Mouse (Mus musculus): ENCODE data around the gene Arhgef33. TPM values are rescaled to one million over a fixed set of nuclear protein-coding genes. Genes with fewer than 3 reads are reported as not detected.
"Not testable (repeated sequence)": the region's sequence is repeated elsewhere in the genome, so short reads cannot be mapped to it uniquely, and the experiment has no call there.

Arhgef33 gene
- polyA plus RNA-seq, 1 experiment from 2014 or later, result 1.5 TPM

DNA sequence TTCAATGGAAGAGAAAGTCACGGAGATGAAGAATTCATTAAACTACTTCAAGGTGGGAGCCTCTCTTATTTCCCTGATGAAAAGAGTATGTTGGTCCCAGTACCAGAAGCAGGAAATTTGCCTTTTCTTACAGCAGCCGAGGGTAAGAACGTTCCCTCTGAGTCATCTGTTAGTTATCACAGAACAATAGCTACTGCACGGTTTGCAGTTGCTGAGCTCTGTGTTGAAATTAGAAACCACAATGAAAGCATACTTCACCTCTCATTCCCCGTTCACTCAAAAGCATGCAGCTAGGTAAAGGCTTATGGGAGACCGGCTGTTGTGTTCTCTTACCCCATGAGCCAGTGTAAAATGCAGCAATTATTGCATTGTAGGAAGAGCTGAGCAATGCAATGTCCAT lies 40.0 kb downstream of the Arhgef33 start:
- no peak overlapping the region for H3K27ac ChIP-seq (replicated peaks)

DNA sequence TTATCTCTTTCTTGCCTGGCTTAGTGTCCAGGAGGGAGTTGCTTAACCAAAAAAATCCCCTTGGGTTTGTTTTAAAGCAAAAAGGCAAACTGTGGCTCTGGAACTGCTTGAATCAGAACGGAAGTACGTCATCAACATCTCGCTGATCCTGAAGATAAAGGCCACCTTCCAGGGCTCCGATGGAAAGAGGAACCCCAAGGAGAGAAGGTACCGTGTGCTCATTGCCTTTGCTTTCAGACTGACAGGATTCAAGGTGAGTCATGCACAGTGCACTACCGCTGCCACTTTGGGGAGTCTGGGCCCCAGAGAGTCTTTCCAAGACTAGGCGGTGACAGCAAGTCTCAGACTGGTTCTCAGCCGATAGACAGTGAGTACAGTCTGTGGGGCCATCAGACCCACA lies 53.0 kb downstream of the Arhgef33 start:
- Histone ChIP-seq H3K36me3 (no peaks in the 10 kb centered on the region), H3K4me1 (no peaks in the 10 kb centered on the region), H3K9ac (replicated peaks) (no peak overlapping the region), H3K4me2 (replicated peaks) (no peak overlapping the region), H3K27me3 (no peaks in the 10 kb centered on the region), H3K4me3 (no peak overlapping the region), H3K27ac (replicated peaks) (no peak overlapping the region), H3K9me3 (no peaks in the 10 kb centered on the region)
- 92% methylated on average over 8 of the region's 8 CpGs for WGBS
- no peak for ATAC-seq (ENCODE audit: low FRiP score, low read depth)

More for the DNA sequence above, 40.0 kb downstream of the Arhgef33 start:
- Histone ChIP-seq H3K36me3 (no peaks in the 10 kb centered on the region), H3K27me3 (peaks cover 6% of the 10 kb centered on the region; the same call in 1 of the 2 replicates), H3K9ac (replicated peaks) (no peak overlapping the region), H3K9me3 (no peaks in the 10 kb centered on the region), H3K4me1 (peaks cover 6% of the 10 kb centered on the region; the same call in 1 of the 2 replicates), H3K4me2 (replicated peaks) (no peak overlapping the region), H3K4me3 (no peak overlapping the region)
- 43% methylated on average over 6 of the region's 6 CpGs for WGBS
- ATAC-seq (ENCODE audit: low FRiP score, low read depth), result no peak

DNA sequence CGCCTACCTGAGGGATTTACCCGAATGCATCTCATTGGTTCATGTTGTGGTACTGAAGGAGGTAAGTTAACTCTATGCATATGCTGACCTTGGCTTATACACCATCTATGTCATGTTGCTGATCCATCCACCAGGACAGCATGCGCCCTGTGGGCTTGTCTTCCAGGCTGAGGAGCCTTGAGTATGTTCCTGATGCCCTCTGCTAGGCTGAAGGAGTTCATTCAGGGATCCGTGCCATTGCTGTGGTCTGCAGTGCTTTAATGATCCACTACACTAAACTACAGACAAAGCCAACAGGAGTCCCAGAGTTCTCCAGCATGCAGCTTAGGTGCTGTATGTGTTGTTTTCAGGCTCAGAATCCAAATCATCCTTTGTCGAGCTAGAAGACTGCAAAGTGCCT lies 60.1 kb downstream of the Arhgef33 start:
- WGBS, result 92% methylated on average over 5 of the region's 5 CpGs
- no peak for ATAC-seq (ENCODE audit: low FRiP score, low read depth)

DNA sequence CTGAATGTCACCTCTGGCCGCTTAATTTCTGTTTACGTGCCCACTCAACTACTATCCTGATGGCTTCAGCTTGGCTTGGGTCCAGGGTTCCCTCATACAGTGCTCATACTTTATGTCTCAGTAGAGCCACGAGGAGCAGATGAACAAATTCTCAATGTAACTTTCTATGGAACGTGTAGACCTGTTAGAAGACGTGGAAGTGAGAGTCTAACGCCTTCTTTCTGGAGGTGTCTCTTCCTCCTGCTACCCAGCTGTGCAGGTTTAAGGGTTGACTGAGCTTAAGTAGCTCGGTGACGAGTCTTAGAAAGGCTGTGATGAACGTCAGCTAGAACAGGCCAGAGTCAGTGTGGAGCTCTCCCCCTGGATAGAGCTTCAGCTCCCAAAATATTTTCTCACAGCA lies 61.4 kb downstream of the Arhgef33 start:
- no peak overlapping the region for H3K4me2 ChIP-seq (replicated peaks)
- H3K36me3 ChIP-seq, result no peaks in the 10 kb centered on the region
- H3K27ac ChIP-seq (replicated peaks), result no peak overlapping the region
- no peak overlapping the region for H3K9ac ChIP-seq (replicated peaks)
- H3K9me3 ChIP-seq, result no peaks in the 10 kb centered on the region
- H3K4me1 ChIP-seq, result peaks cover 4% of the 10 kb centered on the region
- WGBS, result 81% methylated on average over 9 of the region's 9 CpGs
- H3K27me3 ChIP-seq, result peaks cover 16% of the 10 kb centered on the region
- ATAC-seq (ENCODE audit: low FRiP score, low read depth), result no peak
- no peak overlapping the region for H3K4me3 ChIP-seq

More for the DNA sequence above, 60.1 kb downstream of the Arhgef33 start:
- H3K9ac ChIP-seq (replicated peaks), result no peak overlapping the region
- H3K27ac ChIP-seq (replicated peaks), result no peak overlapping the region
- H3K4me2 ChIP-seq (replicated peaks), result no peak overlapping the region
- peaks cover 11% of the 10 kb centered on the region for H3K27me3 ChIP-seq
- no peaks in the 10 kb centered on the region for H3K4me1 ChIP-seq
- H3K9me3 ChIP-seq, result no peaks in the 10 kb centered on the region
- no peaks in the 10 kb centered on the region for H3K36me3 ChIP-seq
- no peak overlapping the region for H3K4me3 ChIP-seq

DNA sequence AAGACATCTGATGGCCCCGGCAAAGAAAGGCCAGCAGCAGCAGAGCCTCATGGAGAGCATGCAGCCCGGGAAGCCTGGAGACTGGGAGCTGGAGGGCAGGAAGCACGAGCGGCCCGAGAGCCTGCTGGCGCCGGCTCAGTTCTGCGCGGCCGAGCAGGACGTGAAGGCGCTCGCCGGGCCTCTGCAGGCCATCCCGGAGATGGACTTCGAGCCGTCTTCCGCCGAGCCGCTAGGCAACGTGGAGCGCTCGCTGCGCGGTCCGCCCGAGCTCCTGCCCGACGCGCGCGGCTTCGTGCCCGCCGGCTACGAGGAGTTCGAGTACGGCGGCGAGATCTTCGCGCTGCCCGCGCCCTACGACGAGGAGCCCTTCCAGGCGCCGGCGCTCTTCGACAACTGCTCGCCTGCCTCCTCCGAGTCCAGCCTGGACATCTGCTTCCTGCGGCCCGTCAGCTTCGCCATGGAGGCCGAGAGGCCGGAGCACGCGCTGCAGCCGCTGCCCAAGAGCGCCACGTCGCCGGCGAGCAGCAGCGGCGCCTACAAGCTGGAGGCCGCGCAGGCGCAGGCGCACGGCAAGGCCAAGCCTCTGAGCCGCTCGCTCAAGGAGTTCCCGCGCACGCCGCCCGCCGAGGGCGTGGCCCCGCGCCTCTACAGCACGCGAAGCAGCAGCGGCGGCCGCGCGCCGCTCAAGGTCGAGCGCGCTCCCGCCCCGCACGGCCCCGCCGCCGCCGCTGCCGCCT lies 66.0 kb downstream of the Arhgef33 start, which contains the start of gene Gm10190:
Gene Gm10190, minus strand, starts transcription at position 553 of the 737 bp plus-strand sequence.
- Histone ChIP-seq H3K4me1 (peaks cover 7% of the 10 kb centered on the region), H3K9me3 (no peaks in the 10 kb centered on the region), H3K27ac (replicated peaks) (peak within 1 kb of the TSS; percentile 70), H3K36me3 (no peaks in the 10 kb centered on the region), H3K4me2 (replicated peaks) (peak within 1 kb of the TSS; percentile 75), H3K27me3 (peaks cover 38% of the 10 kb centered on the region), H3K9ac (replicated peaks) (peak within 1 kb of the TSS; percentile 73), H3K4me3 (peak within 1 kb of the TSS; percentile 53)
- WGBS, result 3% methylated on average over 92 of the region's 102 CpGs
- peak; percentile 99 for ATAC-seq (ENCODE audit: low FRiP score, low read depth)

DNA sequence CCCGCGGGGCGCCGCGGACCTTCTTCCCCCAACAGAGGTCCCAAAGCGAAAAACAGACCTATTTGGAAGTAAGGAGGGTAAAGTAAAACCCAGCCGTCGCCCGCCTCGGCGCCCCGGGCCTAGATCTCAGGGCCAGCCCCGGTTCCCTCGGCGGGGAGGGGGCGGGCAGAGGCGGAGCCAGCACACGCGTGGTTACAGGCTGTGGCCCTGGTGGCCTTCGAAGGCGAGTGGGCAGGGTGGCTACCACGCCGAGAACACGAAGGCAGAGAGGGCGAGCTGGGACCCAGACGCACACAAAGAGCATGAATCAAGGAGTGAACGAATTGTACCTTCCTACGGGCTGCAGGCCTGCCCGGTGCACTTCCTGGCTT lies 66.5 kb downstream of the Arhgef33 start:
- peak; percentile 83 for ATAC-seq (ENCODE audit: low FRiP score, low read depth)
- Histone ChIP-seq H3K4me3 (peak overlapping the region; percentile 53), H3K27ac (replicated peaks) (peak overlapping the region; percentile 70), H3K9ac (replicated peaks) (peak overlapping the region; percentile 73), H3K4me2 (replicated peaks) (peak overlapping the region; percentile 75), H3K9me3 (no peaks in the 10 kb centered on the region), H3K4me1 (peaks cover 7% of the 10 kb centered on the region), H3K27me3 (peaks cover 38% of the 10 kb centered on the region), H3K36me3 (no peaks in the 10 kb centered on the region)
- 19% methylated on average over 29 of the region's 29 CpGs for WGBS

DNA sequence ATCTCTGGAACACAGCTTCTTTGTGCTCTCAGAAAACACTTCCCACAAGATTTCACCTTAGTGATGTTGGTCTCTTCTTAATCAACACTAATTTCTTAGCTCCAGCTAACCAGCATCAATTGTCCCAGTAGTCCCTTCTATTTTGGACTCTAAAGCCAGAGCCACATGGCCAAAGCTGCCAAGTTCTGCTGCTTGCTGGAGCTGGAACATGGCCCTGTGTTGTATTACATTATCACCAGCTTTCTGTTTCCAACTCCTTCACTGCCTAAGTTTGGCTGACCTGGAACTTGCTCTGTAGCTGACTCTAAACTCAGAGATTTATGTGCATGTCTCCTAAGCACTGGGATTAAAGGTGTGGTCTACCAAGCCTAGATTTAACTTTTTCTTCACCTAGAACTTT lies 71.2 kb downstream of the Arhgef33 start:
- H3K4me2 ChIP-seq (replicated peaks); H3K9ac ChIP-seq (replicated peaks); H3K4me3 ChIP-seq; ATAC-seq (ENCODE audit: low FRiP score, low read depth); H3K27ac ChIP-seq (replicated peaks); H3K36me3 ChIP-seq; H3K4me1 ChIP-seq; H3K9me3 ChIP-seq: not testable (repeated sequence)
- peaks cover 22% of the 10 kb centered on the region for H3K27me3 ChIP-seq

DNA sequence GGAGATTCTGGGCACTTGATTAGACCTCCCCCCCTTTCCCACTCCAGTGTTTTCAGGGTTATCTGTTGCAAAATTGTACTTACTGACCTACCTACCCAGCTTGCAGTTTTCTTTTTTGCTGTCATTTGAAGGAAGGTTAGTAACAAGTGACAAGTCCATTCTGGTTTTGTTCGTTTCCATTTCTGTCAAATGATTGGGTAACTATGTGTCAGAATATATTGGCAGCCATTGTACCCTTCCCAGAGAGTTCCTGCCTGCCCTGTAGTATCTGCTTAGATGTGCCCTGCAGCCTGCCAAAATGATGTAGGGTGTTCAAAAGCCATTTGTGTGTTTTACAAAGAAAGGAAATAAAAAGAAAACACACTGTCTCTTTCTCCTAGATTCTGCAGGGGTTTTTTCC lies 78.5 kb downstream of the Arhgef33 start:
- Histone ChIP-seq H3K4me1 (no peaks in the 10 kb centered on the region), H3K27ac (replicated peaks) (no peak overlapping the region), H3K9me3 (no peaks in the 10 kb centered on the region), H3K27me3 (no peaks in the 10 kb centered on the region), H3K9ac (replicated peaks) (no peak overlapping the region), H3K36me3 (no peaks in the 10 kb centered on the region), H3K4me3 (no peak overlapping the region), H3K4me2 (replicated peaks) (no peak overlapping the region)
- no peak for ATAC-seq (ENCODE audit: low FRiP score, low read depth)
- WGBS, result 67% methylated on average over 1 of the region's 1 CpGs

DNA sequence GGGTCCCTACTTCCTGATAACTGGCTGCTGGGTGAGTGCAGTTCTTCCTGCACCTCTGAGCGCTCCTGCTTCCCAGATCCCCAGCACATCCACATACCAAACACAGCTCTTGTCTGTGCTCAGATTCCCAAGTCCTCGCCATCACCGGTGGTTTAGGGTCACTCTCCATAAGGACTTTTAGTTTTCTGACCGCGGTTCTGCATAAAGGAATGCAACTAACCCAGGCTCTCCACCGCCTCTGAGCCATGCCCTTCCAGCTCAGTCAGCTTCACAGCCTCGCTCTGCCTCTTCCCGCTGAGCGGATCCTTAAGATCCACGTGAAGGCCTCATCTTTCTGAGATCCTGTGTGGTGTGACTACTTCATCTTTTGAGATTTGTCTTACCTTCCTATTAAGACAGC lies 82.8 kb downstream of the Arhgef33 start:
- peaks cover 5% of the 10 kb centered on the region; the same call in 1 of the 2 replicates for H3K4me1 ChIP-seq
- ATAC-seq (ENCODE audit: low FRiP score, low read depth), result no peak
- no peaks in the 10 kb centered on the region for H3K9me3 ChIP-seq
- no peak overlapping the region for H3K9ac ChIP-seq (replicated peaks)
- no peak overlapping the region for H3K4me3 ChIP-seq
- 67% methylated on average over 10 of the region's 10 CpGs for WGBS
- H3K36me3 ChIP-seq, result no peaks in the 10 kb centered on the region
- no peak overlapping the region for H3K27ac ChIP-seq (replicated peaks)
- H3K4me2 ChIP-seq (replicated peaks), result no peak overlapping the region
- no peaks in the 10 kb centered on the region for H3K27me3 ChIP-seq

DNA sequence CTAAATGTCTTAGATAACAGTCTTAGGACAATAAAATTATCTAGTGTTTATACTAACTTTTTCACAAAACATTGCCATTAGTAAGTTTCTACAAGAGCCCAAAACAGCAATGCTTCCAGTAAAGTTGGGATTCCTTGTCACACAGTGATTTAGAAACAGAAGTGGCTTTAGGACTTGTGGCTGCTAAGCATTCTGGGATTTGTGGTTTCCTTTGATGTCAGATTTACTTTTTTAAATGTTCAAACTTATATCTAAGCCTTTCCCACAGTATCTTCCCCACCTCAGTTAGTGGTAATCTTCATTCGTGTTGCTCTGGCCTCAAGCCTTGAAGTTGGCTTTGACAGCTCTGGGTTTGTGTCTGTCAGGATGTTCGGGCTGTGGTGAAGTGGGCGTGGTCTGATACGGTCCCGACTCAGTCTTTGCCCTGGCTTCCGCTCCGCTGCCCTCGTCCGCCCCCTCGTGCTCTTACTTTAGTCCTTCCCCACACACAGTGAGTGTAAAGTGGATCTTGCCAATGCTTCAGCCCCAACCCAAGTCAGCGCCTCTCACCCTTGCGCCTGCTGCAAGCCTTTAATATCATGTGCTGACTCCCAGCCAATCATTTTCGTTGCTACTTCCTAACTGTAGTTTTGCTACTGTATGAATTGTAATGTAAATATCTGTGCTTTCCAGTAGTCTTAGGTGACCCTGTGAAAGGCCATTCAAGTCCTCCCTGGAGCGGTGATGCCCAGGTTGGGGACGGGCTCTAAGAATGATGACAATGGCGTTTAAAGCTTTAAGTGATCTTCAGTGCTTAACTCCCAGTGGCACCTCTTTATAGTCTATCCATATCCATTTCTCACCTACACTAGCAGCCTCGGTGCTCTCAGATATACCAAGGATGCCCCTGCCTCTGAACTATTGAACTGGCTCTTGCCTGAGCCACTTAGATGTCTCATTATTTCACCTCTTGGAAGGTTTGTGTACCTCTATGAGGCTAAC lies 84.5 kb downstream of the Arhgef33 start:
- H3K36me3 ChIP-seq, result 0 out of 2 replicates have a peak, but pooled peaks cover 3% of the 10 kb centered on the region

DNA sequence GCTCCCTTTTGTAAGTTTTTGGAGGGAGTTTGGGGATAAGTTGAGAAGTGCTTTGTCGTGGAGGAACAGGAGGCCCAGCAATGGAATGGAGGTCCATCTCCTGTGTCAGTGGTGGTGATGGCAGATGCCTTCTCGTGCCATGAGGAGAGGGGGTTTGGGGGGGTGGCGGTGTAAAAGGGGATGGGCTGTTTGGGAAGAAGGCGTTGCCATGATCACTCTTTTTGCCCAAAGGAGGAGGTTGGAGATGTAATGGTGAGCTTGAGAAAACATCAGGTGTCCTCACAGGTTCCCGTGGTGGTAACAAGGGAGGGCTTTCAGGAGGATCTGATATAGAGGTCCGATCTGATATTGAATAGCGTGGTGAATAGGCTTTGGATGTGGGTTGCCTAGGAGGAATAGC lies 91.0 kb downstream of the Arhgef33 start:
- Histone ChIP-seq H3K4me3 (no peak overlapping the region), H3K27ac (replicated peaks) (no peak overlapping the region), H3K27me3 (no peaks in the 10 kb centered on the region), H3K4me2 (replicated peaks) (no peak overlapping the region), H3K4me1 (no peaks in the 10 kb centered on the region), H3K36me3 (peaks cover 33% of the 10 kb centered on the region), H3K9ac (replicated peaks) (no peak overlapping the region), H3K9me3 (no peaks in the 10 kb centered on the region)
- WGBS, result 90% methylated on average over 7 of the region's 7 CpGs
- ATAC-seq (ENCODE audit: low FRiP score, low read depth), result no peak

More for the DNA sequence above, 84.5 kb downstream of the Arhgef33 start:
- Histone ChIP-seq H3K4me1 (peaks cover 5% of the 10 kb centered on the region; the same call in 1 of the 2 replicates), H3K9ac (replicated peaks) (peak overlapping the region; percentile 39), H3K27me3 (no peaks in the 10 kb centered on the region), H3K4me3 (peak overlapping the region; percentile 42), H3K4me2 (replicated peaks) (peak overlapping the region; percentile 59), H3K27ac (replicated peaks) (no peak overlapping the region), H3K9me3 (no peaks in the 10 kb centered on the region)
- ATAC-seq (ENCODE audit: low FRiP score, low read depth), result peak; percentile 93
- WGBS, result 16% methylated on average over 17 of the region's 17 CpGs

DNA sequence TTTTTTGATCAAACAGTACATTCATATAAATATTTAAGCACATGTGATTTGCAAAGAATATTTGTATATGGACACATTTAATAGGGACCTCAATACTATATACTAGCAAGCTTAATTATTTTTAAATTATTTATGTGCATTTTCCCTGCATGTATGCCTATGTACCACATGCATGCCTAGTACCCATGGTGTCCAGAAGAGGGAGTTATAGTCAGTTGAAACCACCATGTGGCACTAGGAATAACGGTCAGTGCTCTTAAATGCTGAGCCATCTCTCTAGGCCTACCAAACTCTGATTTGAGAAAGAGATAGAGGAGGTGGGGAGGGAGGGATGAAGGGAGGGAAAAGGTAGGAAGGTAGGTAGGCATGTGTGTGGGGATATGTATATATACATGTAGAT lies 104.0 kb downstream of the Arhgef33 start:
- no peak overlapping the region for H3K9ac ChIP-seq (replicated peaks)
- no peaks in the 10 kb centered on the region for H3K9me3 ChIP-seq
- H3K27ac ChIP-seq (replicated peaks), result no peak overlapping the region
- no peak for ATAC-seq (ENCODE audit: low FRiP score, low read depth)
- H3K4me3 ChIP-seq, result no peak overlapping the region
- H3K4me1 ChIP-seq, result no peaks in the 10 kb centered on the region
- no peaks in the 10 kb centered on the region for H3K27me3 ChIP-seq
- peaks cover 80% of the 10 kb centered on the region for H3K36me3 ChIP-seq
- no peak overlapping the region for H3K4me2 ChIP-seq (replicated peaks)
- 64% methylated on average over 1 of the region's 1 CpGs for WGBS
